Mouse (Mus musculus) gastrocnemius, adult 8-10 months (tissue): ENCODE measurements around the gene Smarcd1. TPM values are rescaled to one million over a fixed set of nuclear protein-coding genes. Genes with fewer than 3 reads are reported as not detected.

Experiments
- DNase-seq, 2 experiments: peaks; one replicate each; pipeline ENCODE4 v3.0.0; 2022; ENCODE audit warnings: low spot score in 2 of 2
- total RNA-seq, 4 experiments: library from RNA; stranded (reverse); gene quantifications; 2 replicates each; pipeline ENCODE4 v1.2.4; 2022

Smarcd1 gene
- 1 to 10 TPM; 4.8 to 9.4 (median 7.2) TPM for total RNA-seq

DNA sequence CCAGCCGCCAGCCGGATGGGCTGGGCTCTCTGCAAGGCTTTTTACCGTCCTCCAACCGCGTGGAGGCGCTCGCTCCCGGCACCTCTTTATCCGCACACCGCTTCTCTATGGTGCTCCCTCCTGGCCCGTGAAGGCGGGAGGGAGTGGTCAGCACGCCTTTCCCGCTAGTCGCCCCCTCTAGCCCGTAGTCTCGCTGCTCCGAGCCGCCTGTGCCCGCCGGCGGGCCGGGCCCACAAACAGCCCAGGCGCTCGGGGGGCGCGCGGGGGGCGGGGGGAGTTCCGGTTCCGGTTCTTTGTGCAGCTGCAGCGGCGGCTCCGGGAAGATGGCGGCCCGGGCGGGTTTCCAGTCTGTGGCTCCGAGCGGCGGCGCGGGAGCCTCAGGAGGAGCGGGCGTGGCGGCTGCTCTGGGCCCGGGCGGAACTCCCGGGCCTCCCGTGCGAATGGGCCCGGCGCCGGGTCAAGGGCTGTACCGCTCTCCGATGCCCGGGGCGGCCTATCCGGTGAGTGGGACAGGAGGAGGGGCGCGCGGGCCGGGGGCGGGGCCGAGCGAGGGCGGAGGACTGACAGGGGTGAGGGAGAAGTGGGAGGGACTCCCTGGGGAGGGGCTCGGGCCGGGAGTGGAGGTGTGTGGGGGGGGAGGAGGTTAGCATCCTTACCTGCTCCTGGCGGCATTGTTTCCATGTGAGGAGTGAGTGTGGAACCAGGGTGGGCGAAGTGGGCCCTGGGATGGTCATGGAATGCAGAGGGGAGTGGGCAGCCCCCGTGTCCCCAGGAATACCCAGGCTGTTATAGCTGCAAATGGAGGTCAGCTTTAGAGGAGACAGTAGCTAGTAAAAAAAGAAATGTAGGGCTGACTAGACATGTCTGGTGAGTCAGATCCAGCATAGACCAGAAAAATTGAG is at the start of gene Smarcd1:
Gene Smarcd1, plus strand, starts transcription at position 131 of the 902 bp plus-strand sequence.
- peak; percentile 79 to 88 for DNase-seq

DNA sequence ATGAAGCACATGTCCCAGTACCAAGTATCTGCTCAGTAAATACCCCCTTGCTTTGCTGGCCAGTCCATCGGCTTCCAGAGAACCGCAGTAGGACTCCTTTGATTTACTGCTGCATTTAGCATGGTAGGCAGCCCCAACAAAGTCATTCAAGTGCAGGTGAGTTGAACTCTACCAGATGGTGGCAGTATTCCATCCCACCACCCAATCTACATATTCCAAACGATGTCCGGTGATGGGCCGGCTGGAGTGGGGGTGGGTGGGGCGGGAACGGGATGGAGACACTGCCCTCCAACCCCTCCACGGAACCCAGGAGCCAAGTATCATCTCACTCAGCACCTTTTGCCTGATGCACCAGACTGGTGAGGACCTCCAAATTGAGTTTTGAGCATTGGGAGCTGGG is 48.6 kb upstream of the Smarcd1 start:
- DNase-seq: no peak

DNA sequence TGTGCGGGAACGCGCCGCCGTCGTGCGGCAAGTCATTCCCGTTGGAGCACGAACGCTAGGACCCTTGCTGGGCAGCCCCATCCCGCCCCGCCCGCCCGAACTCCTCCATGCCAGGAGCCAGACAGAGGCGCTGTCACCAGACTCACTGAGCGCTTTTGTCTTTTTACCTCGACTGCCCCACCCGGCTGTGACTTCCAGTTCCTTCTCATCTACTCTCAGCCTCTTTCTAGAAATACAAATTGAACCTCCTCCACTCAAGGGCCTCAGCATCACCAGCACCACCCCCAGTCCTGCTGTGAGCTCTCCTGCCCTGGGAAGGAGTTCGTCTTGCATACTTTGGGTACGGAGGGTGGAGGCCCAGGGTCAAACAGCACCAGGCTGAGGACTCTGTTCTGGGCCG is 48.1 kb upstream of the Smarcd1 start:
- DNase-seq: no peak

DNA sequence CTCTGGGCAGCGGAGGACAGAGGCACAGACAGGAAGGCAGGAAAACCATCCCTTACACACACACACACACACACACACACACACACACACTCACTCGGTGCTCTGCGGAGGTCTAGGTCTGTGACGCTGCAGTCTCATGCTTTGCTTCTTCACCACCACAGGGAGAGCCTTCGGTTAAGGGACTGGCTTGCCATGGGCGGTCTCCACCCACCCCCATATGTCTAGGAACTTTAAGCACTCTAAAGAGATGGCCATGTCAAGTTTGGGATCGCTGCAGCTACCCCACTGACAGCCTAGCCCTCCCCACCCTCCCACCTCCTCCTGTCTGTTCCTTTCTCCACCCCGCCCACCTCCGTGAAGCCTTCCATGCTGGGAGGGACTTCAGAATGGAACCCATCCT is 46.0 kb upstream of the Smarcd1 start:
- no peak for DNase-seq

DNA sequence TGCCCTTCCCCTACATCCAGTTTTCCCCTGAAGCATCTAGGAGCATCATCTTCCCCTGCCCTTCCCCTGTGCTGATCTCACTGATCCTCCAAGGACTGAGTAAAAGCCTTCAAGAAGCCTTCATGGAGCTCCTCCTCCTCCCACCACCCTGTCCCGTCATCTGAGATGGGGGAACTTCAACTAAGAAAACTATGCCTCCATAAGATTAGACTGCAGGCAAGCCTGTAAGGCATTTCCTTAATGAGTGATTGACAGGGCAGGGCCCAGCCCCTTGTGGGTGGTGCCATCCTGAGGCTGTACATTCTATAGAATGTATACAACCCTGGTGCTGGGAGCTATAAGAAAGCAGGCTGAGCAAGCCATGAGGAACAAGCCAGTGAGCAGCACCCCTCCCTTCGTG is 43.5 kb upstream of the Smarcd1 start:
- DNase-seq: no peak

DNA sequence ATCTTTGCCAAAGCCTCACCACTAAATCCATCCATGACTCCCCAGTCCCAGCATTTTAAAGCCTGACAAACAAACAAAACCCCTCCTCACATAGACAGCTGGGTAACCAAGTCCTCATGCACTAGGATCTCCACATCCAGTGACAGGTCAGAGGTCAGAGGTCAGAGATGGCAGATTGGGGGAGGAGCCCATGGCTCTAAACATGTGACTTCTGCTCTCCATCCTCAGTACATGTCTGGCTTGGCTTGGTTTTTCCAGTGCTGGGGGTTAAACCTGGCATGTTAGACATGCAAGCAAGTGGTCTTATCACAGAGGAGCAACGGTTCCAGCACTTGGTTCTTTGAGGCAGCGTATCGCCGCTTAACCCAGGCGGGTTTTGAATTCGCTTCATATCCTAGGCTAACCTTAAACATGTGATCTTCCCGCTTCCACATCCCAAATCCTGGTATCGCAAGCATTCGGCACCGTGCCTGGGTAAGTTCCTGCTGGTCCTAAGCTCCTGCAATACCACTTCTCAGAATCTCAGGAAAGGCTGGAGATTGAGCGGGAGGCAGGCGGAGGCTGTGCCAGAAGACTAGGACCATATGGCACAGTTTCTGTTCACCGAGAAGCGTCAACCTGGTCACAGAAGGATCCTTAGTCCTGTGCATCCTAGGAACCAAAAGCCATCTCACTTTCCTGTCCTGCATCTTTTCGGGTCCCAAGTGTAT is 40.7 kb upstream of the Smarcd1 start:
- no peak for DNase-seq

DNA sequence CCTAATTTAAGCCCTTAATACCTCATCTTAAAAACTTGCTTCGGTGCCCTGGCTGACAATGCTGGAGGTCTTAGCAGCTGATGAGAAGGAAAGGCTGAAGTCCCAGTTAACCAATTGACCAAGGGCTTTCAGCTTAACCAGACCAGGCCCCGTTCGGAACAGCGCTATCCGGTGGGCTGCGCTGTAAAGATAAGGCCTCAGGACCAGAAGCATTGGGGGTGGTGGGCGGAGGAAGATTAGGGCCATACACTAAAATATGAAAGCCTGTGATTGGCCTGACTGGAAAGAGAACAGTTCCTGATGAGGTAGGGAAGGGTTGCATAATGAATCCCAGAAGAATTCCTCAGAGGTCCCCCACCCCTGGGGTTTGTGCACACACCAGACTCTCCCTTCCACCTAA is 39.6 kb upstream of the Smarcd1 start:
- DNase-seq: no peak

DNA sequence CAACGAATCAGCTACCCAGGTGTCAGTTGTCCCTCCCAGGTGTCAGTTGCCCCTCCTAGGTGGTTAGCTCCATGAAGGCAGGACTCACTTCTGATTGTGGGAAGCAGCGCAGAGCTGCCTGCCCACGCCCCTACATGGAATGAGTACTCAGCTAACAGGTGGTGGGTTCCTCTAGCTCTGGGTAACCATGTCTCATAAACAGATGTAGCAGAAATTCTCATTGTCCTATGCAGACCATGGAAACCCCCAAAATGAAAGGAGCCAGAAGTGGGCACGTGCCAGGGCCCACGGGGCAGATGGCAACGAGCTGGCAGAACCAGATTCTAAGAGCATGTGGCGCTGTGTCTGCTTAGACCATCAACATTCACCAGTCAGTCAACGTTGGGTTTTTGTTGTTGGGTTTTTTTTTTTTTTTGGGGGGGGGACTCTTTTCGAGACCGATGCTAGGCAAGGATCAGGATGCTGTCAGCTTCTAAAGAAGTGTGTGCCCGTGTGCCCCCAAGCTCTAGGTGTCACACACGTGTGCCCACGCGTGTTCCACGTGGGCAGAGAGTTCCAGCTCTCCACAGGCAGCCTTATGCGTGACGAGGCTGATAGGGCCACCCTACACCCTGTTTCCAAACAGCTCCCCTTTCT is 37.8 kb upstream of the Smarcd1 start:
- DNase-seq: no peak

DNA sequence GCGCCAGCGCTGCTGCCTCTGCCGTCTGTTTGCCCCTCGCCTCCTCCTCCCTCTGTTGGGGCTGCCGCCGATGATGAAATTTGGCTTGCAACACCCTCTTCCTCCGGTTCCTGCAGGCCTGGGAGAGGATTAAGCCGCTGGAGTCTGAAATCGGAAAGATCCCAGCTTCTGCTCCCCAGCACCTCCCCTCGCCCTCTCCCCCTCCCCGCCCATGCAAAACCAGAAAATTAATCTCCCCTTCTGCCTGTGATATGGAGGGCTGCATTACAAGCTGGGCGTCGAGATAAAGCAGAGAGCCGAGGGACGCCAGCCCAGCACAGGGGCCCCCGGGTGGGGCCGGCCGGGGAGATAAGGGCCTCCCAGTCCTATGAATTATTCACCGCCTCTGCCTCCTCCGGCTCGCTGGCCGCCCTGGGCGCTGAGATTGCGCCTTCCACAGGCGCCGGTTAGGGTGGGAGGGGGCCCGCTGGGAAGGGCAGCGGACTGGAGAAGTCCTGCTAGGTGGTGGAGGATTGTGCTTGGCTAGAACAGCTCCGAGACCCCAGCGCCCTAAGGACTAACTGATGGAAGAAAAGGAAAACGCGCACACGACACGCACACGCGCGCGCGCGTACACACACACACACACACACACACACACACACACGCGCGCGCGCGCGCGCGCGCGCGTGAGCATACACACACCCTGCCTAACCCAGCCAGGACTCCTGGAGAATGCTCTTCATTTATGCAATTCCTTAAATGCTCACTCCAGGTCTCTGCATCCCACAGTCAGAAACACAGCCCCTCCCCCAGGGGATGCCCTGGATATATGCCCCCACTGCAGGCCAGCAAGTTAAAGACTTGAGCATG is 37.1 kb upstream of the Smarcd1 start:
- DNase-seq: peak in 1 of 2 experiments; percentile 10

DNA sequence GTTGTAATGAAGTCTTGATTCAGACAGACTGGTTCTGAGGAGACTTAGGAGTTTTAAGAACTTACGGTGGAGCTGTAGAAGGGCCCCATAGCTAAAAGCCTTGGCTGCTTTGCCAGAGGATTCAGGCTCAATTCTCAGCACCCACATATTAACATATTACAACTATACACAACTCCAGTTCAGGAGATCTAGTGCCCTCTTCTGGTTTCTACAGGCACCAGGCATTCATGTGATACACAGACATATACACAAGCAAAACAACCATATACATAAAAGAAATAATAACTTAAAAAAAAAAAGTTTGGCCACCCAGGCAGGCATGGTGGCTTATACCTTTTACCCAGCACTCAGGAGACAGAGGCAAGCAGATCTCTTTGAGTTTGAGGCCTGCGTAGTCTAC is 34.4 kb upstream of the Smarcd1 start:
- no peak for DNase-seq

DNA sequence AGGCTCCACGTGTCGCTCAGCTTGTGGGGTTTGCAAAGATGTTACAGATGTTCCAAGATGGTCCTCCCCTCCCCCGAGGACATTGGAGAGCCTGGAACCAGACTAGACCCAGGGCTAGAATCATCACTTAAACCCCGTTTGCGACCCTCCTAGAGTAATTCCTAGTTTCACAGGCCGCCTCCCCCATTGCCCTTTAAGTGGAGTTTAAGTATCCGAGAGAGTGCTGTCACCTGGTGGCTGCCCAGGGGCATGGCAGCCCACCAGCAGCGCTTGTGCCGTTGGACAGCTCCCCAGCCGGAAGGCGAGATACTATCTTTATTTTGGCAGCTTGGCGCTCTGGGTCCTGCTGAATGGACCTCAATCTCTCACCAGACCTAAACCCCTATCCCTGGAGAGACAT is 33.0 kb upstream of the Smarcd1 start:
- peak; percentile 41 to 62 for DNase-seq

DNA sequence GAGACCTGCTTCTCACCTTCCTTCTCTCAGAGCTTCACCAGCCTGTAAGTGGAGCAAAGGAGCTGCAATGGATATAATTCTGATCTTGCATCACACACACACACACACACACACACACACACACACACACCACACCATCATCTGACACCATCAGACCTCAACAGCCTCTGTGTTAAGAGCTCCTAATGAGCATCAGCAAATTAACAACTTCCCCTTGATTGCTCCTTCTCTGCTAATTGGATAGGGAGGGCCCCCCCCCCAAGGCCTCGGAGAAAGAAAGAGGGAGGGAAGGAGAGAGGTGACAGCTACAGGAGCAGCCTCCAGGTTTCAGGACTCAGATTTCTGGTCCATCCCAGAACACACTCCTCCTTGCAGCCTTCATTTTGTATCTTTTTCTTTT is 32.5 kb upstream of the Smarcd1 start:
- no peak for DNase-seq

DNA sequence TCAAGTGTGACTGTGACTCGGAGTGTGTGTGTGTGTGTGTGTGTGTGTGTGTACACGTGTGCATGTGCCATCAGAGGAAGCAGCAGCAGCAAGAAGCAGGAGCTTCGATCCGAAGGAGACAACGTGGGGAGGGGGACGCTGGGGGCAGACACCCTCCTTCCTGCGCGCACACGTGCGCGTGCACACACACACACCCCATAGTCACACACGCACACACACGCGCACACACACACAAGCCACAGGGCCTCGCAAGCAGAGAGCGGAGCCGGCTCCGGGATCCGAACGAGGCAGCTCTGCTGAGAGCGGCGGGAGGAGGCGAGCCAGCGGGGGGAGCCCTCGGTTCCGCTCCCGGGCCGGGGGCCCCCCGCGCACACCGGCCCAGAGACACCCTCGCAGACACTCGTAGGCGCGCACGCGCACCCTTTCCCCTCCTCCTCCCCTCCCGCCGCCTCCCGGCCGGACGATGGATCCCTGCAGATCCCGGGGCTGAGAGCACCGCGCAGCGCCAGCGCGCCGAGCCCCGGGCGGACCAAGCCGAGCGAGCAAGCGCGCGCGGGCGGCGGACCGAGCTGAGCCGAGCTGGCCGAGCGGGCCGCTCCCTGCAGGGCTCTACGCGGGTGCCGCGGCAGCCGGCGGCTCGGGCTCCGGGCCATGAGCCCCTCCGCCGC is 31.6 kb upstream of the Smarcd1 start, which contains the start of gene Asic1:
Gene Asic1, plus strand, starts transcription at position 215 of the 668 bp plus-strand sequence.
- DNase-seq: peak in 1 of 2 experiments; percentile 44

DNA sequence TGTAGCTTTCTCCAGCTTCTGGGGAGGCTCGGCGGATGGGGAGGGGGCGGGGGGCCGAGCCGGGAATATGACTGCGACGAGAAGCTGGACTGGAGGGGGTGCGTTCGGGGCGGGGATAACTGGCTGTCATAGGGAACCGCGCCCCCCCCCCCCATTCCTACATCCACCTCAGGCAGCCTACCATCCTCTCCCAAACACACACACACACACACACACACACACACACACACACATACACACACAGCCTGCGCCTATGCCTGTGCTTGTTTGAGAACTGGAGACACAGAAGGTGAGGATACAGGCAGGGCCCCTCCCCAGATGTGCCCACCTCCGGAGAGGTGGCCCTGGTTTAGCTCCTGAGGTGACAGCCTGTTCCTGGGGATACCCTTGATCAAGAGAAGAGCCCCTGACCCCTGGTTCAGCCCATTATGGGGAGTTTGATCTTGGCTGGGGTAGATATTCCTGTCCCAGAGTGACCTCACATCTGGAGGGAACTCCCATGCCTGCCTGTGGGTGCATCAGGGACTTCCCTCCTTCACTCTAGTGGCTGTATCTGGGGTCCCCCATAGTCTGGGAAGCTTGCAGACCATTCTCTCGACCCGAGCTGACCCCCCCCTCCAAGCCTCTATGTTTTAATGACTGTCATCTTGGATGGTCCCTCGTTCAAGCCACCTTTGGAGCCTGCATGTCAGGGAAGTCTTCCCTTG is 30.8 kb upstream of the Smarcd1 start:
- DNase-seq: no peak

DNA sequence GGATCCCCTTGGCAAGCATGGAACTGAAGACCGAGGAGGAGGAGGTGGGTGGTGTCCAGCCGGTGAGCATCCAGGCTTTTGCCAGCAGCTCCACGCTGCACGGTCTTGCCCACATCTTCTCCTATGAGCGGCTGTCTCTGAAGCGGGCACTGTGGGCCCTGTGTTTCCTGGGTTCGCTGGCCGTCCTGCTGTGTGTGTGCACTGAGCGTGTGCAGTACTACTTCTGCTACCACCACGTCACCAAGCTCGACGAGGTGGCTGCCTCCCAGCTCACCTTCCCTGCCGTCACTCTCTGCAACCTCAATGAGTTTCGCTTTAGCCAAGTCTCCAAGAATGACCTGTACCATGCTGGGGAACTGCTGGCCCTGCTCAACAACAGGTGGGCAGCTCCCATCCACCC is 30.1 kb upstream of the Smarcd1 start:
- DNase-seq: no peak

DNA sequence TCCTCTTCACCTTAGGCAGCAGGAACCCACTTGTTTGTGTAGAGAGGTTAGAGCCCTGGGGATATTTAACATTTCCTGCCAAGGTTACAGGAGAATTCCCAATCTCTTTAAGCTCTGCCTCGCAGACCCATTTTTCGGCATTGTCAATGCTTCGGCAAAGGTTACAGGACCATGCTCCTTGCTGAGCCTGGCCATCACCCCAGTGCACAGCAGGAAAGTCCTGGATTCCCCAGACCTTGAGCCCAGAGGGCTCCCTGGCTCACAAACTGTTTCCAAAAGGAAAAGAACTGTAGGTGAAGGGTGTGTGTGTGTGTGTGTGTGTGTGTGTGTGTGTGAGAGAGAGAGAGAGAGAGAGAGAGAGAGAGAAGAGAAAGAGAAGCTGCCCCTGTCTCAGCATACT is 27.1 kb upstream of the Smarcd1 start:
- DNase-seq: no peak

DNA sequence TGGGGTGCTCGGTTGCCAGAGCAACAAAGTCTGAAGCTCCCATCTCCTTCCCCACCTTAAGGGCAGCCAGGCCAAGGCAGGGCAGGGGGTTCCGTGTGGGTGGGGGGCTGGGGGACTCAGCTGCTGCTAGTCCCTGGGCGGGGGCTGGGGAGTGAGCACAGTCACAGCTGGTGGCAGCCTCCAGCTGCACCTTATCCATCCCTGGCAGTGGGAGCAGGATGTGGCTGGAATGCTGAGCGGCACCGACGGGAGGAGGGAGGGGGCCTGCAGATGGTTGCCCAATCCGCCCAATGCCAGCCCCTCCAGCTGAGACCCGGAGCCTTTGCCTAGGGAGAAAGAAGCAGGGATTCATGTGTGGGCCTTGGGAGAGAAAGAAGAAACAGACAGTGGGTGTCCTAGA is 24.8 kb upstream of the Smarcd1 start:
- DNase-seq: no peak

DNA sequence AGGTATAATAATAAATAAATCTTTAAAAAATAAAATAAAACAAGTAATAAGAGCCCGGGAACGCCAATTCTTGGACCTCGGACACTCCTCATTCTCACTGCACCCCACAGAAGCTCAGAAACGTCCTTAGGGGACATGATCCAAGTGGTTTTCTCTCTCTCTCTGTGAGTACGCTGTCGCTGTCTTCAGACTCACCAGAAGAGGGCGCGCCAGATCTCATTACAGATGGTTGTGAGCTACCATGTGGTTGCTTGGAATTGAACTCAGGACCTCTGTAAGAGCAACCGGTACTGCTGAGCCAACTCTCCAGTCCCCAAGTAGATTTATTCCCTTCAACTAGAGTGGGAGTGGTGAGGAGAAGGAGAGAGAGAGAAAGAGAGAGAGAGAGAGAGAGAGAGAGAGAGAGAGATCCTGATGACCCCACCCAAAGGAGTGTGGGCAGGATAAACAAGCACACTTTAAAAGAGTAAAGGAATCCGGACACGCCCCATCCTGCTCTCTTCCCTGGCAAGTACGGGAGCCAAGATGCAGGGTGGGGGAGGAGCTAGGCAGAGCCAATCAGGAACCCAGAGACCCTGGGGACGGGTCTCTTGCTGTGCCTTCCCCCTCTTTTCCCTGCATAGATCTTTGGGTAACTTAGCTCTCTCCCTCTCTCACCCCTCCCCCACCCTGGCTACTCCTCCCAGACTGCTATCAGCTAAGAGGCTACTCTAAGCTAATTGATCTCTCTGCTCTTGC is 23.7 kb upstream of the Smarcd1 start:
- no peak for DNase-seq

DNA sequence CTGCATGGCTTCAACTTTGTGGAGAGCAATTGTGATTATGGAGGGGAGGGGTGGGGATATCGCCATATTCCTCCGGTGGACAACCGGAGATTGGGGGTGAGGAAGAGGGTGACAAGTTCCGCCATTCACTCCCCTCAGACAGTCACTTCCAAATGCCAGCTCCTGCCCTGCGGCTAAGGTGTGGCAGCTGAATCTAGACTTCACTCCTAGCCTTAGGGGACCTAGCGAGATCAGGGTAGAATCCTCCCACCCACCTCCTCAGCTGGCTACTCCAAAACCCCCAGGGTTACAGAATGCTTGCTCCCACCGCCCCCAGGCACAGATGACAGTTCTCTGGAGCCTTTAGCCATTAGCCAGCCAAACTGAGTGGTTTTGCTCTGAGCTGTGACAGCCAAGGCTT is 22.9 kb upstream of the Smarcd1 start:
- no peak for DNase-seq
